Mouse (Mus musculus) embryonic facial prominence, embryonic 15.5 days (tissue): ENCODE data around the gene Rhebl1. TPM values are rescaled to one million over a fixed set of nuclear protein-coding genes. Genes with fewer than 3 reads are reported as not detected.

Source experiments
- ATAC-seq: fragments of 200-750 bp; cut with Nextera tagmentation; 2 replicates; pipeline ENCODE4 v1.8.0; 2017; ENCODE audit warnings: low read depth, moderate TSS enrichment; ENCODE audit not compliant: insufficient number of reproducible peaks, low FRiP score, low TSS enrichment
- H3K27ac ChIP-seq: fragments of 300-500 bp; sonication (generic); replicated peaks from 2 replicates; pipeline ENCODE4 v1.5.1; 2015; ENCODE audit warnings: mild to moderate bottlenecking, inconsistent platforms
- H3K27me3 ChIP-seq: fragments of 300-500 bp; sonication (generic); 2 replicates; pipeline ENCODE4 v1.6.1; 2015; ENCODE audit warnings: inconsistent platforms
- H3K36me3 ChIP-seq: fragments of 300-500 bp; sonication (generic); 2 replicates; pipeline ENCODE4 v1.6.1; 2015; ENCODE audit warnings: mild to moderate bottlenecking, inconsistent platforms
- H3K4me1 ChIP-seq: fragments of 300-500 bp; sonication (generic); 2 replicates; pipeline ENCODE4 v1.6.1; 2015; ENCODE audit warnings: inconsistent platforms
- H3K4me2 ChIP-seq: fragments of 300-500 bp; sonication (generic); replicated peaks from 2 replicates; pipeline ENCODE4 v1.6.1; 2015; ENCODE audit warnings: mild to moderate bottlenecking, inconsistent platforms
- H3K4me3 ChIP-seq: fragments of 300-500 bp; sonication (generic); replicated peaks from 2 replicates; pipeline ENCODE4 v1.5.1; 2015; ENCODE audit warnings: mild to moderate bottlenecking, inconsistent platforms
- H3K9ac ChIP-seq: fragments of 300-500 bp; sonication (generic); 2 replicates; pipeline ENCODE4 v1.6.1; 2015; ENCODE audit warnings: inconsistent platforms
- H3K9me3 ChIP-seq: fragments of 300-500 bp; sonication (generic); replicated peaks from 2 replicates; pipeline ENCODE4 v1.6.1; 2016; ENCODE audit warnings: inconsistent platforms
- WGBS: fragments of 180-500 bp; shearing (Covaris S2); methylation state at CpG from one replicate; pipeline ENCODE4 v1.1.7; 2015; 5-methylcytosine and 5-hydroxymethylcytosine counted together
- polyA plus RNA-seq: library from polyadenylated mRNA; unstranded; fragments of >200 nt; fragmentation: Nextera tagmentation; extraction: Ambion mirVana; gene quantifications from 2 replicates; pipeline ENCODE4 v1.2.1, GENCODE M21; 2015

The Rhebl1 gene
- polyA plus RNA-seq, 1 experiment from 2014 or later = 17.3 TPM

DNA sequence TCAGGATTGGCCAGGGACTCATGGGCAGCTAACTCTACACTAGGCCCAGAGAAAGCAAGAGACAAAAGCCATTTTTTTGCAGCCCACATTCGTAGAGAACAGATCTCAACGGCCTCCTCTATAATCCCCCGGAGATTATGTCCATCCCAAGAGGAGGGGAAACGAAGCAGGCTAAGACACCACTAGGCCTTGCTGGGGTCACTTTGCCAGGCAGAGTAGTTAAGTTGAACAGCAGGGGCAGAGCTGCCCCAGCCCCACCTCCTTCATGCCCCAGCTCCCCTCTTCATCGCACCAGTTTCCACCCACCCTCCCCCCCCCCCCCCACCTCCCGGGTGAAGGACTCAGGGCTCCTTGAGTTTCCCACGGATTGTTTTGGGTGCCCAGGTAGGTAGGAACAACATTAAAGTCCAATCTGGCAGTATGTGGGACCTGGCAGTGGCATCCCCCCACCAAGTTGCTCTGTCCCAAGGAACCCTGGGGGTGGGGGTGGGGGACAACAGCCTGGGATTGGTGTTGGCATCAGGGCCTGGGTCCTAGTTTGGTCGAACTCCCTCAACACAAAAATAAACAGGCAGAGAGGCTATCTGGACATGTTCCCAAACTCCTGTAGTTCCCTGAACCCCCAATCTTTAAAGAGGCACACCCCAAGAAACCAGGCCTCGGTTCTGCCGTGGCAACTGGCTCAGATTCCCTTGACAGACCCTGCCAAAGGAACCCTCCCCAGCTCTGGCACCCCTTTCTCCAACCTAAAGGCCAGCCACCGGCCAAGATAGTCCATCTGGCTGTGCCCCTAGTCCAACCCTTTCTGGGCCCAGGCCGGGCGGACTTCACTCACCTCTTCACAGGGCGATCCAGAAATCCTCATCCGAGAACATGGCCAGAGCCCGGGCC, 23.9 kb downstream of the Rhebl1 start:
- peak overlapping the region; percentile 99 for H3K27ac ChIP-seq
- no peaks in the 10 kb centered on the region for H3K27me3 ChIP-seq
- peak overlapping the region; percentile 99 for H3K4me3 ChIP-seq
- peak overlapping the region; percentile 100 for H3K9ac ChIP-seq
- peak overlapping the region; percentile 88 for H3K4me2 ChIP-seq
- no peak for ATAC-seq
- H3K4me1 ChIP-seq = peaks cover 40% of the 10 kb centered on the region
- under 1% methylated on average over 16 of the region's 16 CpGs for WGBS
- H3K36me3 ChIP-seq = peaks cover 16% of the 10 kb centered on the region
- H3K9me3 ChIP-seq = no peaks in the 10 kb centered on the region

GRCm38 (mm10) chr15:98869342-98870178, 24.8 kb downstream of the Rhebl1 start:
- H3K27ac ChIP-seq = peak overlapping the region; percentile 72
- ATAC-seq = no peak

DNA sequence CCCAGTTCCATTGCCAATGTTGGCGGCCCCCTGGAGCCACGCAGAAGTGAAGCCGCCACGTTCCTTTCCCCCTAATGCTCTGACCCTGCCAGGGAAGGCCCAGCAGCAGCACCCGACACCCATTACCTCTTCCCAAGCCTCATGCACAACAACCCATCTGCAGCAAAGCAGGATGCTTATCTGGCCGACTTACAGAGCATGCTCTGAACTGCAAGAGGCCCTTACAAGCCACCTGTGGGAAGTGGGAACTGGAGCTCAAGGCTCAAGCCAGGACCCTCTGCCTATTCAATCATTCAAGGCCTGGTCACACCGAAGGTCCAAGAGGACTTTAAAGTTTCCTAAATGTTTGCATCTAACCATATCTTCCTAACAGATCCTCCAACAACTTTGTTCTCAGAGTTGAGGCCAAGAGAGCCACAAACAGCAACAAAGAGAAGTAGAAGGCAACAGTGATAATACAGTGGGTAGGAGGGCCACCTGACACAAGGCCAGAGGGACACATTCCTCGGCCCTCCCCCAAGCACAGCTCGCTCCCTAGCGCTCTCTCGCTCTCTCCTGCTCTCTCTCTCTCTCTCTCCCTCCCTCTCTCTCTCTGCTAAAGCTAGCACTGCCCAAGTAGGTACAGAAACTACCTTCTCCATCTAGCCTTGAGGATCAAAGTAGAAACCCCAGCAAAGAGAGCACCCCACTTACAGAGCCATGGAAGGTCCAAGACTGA, 25.8 kb downstream of the Rhebl1 start:
- WGBS = 29% methylated on average over 11 of the region's 11 CpGs
- Histone ChIP-seq H3K27me3 (no peaks in the 10 kb centered on the region), H3K4me1 (peaks cover 40% of the 10 kb centered on the region), H3K36me3 (peaks cover 35% of the 10 kb centered on the region), H3K9me3 (no peaks in the 10 kb centered on the region), H3K4me3 (peak overlapping the region; percentile 99), H3K4me2 (peak overlapping the region; percentile 88), H3K27ac (peak overlapping the region; percentile 72), H3K9ac (peak overlapping the region; percentile 100; the same call in 1 of the 2 replicates)
- no peak for ATAC-seq

More at GRCm38 (mm10) chr15:98869342-98870178, 24.8 kb downstream of the Rhebl1 start:
- Histone ChIP-seq H3K4me1 (peaks cover 40% of the 10 kb centered on the region), H3K9me3 (no peaks in the 10 kb centered on the region), H3K4me2 (peak overlapping the region; percentile 88), H3K9ac (peak overlapping the region; percentile 100), H3K4me3 (peak overlapping the region; percentile 99), H3K36me3 (peaks cover 25% of the 10 kb centered on the region), H3K27me3 (no peaks in the 10 kb centered on the region)
- WGBS = 9% methylated on average over 8 of the region's 8 CpGs

DNA sequence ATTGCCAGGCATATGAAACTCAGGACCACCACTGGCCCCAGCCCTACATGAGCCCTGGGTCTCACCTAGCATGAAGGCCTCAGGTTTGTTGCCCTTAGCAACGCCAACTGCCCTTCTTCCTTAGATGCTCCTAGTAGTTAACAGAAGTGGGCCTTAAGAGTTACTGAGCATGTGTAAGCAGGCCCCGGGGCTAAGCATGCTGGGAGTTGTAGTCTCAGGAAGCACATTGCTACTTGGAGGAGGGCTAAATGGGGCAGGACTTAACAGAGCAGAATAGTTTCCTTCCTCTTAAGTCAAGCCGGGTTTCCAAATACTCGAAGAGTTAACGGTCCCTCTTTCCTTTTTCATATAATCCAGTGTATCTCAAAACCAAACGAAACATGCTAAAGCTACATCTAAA, 27.0 kb downstream of the Rhebl1 start:
- ATAC-seq = no peak
- H3K27me3 ChIP-seq = no peaks in the 10 kb centered on the region
- peaks cover 33% of the 10 kb centered on the region for H3K4me1 ChIP-seq
- peak overlapping the region; percentile 88 for H3K4me2 ChIP-seq
- H3K9ac ChIP-seq = 0 out of 2 replicates have a peak overlapping the region, but pooled peaks have one; percentile 3
- H3K27ac ChIP-seq = peak overlapping the region; percentile 72; the same call in 1 of the 2 replicates
- 43% methylated on average over 6 of the region's 6 CpGs for WGBS
- peaks cover 47% of the 10 kb centered on the region for H3K36me3 ChIP-seq
- no peaks in the 10 kb centered on the region for H3K9me3 ChIP-seq
- H3K4me3 ChIP-seq = peak overlapping the region; percentile 99

DNA sequence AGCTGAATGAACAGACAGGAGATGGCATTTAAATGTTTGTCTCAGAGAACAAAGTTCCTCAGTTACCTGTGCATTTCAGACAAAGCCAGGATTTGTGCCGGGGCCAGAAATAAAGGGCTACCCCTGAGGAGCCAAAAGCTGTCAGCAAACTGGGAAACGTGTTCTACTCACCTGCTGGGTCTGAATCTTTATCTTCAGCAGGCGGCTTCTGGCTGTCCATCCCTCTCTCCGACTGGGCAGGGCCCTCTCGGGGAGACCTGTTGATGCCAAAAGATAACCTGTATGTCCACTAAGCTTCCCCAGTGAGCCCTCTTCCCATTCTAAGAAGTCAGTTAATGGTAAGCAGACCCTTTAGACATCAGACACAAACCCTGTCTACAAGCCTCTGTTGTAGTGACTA, 27.8 kb downstream of the Rhebl1 start:
- ATAC-seq = no peak
- Histone ChIP-seq H3K36me3 (peaks cover 55% of the 10 kb centered on the region), H3K4me2 (no peak overlapping the region)

GRCm38 (mm10) chr15:98865771-98866170, 28.6 kb downstream of the Rhebl1 start:
- Histone ChIP-seq H3K4me2 (no peak overlapping the region), H3K36me3 (peaks cover 62% of the 10 kb centered on the region), H3K9me3 (no peaks in the 10 kb centered on the region), H3K4me1 (peaks cover 33% of the 10 kb centered on the region), H3K4me3 (no peak overlapping the region), H3K9ac (no peak overlapping the region), H3K27me3 (no peaks in the 10 kb centered on the region), H3K27ac (no peak overlapping the region)
- no peak for ATAC-seq
- WGBS = 93% methylated on average over 8 of the region's 8 CpGs

More for the DNA sequence above, 27.8 kb downstream of the Rhebl1 start:
- Histone ChIP-seq H3K9ac (no peak overlapping the region), H3K4me3 (no peak overlapping the region), H3K4me1 (peaks cover 33% of the 10 kb centered on the region), H3K27me3 (no peaks in the 10 kb centered on the region), H3K9me3 (no peaks in the 10 kb centered on the region), H3K27ac (no peak overlapping the region)
- WGBS = 85% methylated on average over 5 of the region's 5 CpGs

DNA sequence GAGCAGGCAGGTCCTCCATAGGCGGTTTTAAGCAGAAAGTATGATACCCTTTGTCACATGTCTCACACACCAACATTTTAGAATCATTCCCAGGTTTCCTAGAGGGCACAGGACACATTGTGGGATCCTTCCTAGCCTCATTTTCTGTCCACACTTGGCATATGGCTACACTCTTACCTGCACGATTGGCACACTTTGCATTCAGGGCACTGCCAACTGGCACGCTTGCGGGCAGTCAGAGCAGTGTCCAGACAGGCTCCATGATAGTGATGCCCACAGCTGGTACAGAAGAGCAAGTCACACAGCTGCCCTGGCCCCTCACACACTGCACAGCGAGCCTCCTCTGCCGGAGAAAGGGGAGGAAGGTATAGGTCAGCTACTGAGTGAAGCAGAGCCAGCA, 29.4 kb downstream of the Rhebl1 start:
- 95% methylated on average over 6 of the region's 6 CpGs for WGBS
- H3K27me3 ChIP-seq = no peaks in the 10 kb centered on the region
- no peak overlapping the region for H3K4me3 ChIP-seq
- ATAC-seq = no peak
- no peaks in the 10 kb centered on the region for H3K9me3 ChIP-seq
- no peak overlapping the region for H3K27ac ChIP-seq
- H3K4me1 ChIP-seq = peaks cover 32% of the 10 kb centered on the region
- no peak overlapping the region for H3K4me2 ChIP-seq
- H3K9ac ChIP-seq = no peak overlapping the region
- peaks cover 71% of the 10 kb centered on the region for H3K36me3 ChIP-seq

DNA sequence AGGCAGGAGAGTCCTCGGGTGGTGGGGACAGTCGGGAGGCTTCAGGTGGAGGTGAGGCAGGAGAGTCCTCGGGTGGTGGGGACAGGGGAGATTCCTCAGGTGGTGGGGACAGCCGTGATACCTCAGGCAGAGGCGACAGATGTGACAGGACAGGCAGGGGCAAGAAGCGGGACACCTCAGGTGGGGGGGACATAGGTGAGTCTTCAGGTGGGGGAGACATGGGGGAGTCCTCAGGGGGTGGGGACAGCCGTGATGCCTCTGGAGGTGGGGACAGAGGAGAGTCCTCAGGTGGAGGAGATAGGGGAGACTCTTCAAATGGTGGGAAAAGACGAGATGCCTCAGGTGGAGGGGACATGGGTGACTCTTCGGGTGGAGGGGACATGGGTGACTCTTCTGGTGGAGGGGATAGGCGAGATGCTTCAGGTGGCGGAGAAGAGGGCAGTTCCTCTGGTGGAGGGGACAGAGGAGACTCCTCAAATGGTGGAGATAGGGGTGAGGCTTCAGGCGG, 30.8 kb downstream of the Rhebl1 start:
- Histone ChIP-seq H3K4me2 (no peak overlapping the region), H3K27me3 (no peaks in the 10 kb centered on the region), H3K4me3 (no peak overlapping the region), H3K9me3 (no peaks in the 10 kb centered on the region), H3K4me1 (peaks cover 17% of the 10 kb centered on the region), H3K9ac (no peak overlapping the region), H3K36me3 (peaks cover 85% of the 10 kb centered on the region), H3K27ac (no peak overlapping the region)
- 83% methylated on average over 12 of the region's 12 CpGs for WGBS
- no peak for ATAC-seq

DNA sequence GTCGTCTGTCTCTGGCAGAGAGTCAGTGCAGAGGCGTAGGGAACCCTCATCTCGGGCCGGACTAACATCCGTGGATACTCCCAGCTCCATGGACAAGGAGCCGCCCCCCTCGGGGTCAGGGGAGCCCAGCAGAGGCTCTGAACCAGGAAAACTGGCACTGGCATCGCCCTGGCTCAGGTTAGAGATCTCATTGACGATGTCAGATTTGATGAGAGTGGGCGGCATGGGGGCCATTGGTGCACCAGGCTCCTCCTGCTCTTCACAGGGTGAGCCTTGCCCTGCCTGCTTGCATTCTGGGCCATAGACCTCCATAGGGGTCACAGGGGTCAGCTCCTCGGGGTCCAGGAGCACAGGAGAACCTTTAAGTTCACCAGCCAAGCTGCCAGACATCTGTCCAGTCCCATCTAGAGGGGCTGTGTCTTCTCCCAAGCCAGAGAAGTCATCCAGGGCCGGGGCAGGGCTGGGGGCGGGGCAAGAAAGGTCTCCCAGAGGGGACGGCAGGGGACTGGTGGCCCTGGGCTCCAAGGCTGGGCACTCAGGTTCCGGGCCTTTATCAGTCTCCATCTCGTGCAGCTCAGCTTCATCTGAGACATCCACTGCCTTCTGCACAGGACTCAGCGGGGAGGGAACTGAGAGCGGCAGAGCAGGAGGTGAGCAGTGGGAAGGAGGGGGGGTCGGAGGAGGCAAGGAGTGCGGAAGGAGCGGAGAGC, 32.5 kb downstream of the Rhebl1 start:
- Histone ChIP-seq H3K9me3 (no peaks in the 10 kb centered on the region), H3K4me1 (peaks cover under 1% of the 10 kb centered on the region; the same call in 1 of the 2 replicates), H3K4me2 (no peak overlapping the region), H3K36me3 (peaks cover 99% of the 10 kb centered on the region), H3K9ac (no peak overlapping the region), H3K4me3 (no peak overlapping the region), H3K27ac (no peak overlapping the region), H3K27me3 (no peaks in the 10 kb centered on the region)
- 83% methylated on average over 21 of the region's 21 CpGs for WGBS
- no peak for ATAC-seq

DNA sequence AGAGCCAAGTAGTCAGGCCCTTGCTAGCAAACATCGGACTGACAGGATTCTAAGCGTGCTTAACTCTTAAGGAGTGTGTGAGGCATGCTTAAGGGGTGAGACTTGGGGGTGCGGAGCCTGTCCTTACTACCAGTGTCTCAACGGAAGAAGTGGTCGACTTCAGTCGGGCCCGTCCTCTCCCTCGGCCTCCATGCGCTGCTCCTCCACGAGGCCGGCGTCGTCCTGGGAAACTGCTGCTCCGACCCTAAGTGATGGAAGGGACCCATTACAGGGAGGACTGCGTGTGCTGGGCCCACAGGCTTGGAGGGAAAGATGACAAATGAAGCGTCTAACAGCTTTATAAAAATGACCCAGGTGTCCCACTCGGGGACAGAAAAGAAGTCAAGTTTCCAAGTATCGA, 33.4 kb downstream of the Rhebl1 start:
- no peak for ATAC-seq
- 94% methylated on average over 18 of the region's 18 CpGs for WGBS
- no peaks in the 10 kb centered on the region for H3K9me3 ChIP-seq
- H3K36me3 ChIP-seq = peaks cover 99% of the 10 kb centered on the region
- H3K4me2 ChIP-seq = no peak overlapping the region
- H3K27ac ChIP-seq = no peak overlapping the region
- H3K27me3 ChIP-seq = no peaks in the 10 kb centered on the region
- H3K4me3 ChIP-seq = no peak overlapping the region
- H3K4me1 ChIP-seq = no peaks in the 10 kb centered on the region
- H3K9ac ChIP-seq = no peak overlapping the region
